Mouse (Mus musculus) adrenal gland, postnatal 10 days (tissue): Measurements from ENCODE around the gene Dnmt1. TPM values are rescaled to one million over a fixed set of nuclear protein-coding genes. Genes with fewer than 3 reads are reported as not detected.

Experiments used
- DNase-seq: peaks from one replicate; pipeline ENCODE4 v3.0.0; 2021; ENCODE audit warnings: mixed read lengths
- total RNA-seq, 2 experiments: library from RNA; stranded (reverse); gene quantifications; 2 replicates each; pipeline ENCODE4 v1.2.3; 2021

The Dnmt1 gene
- total RNA-seq, 2 experiments from 2014 or later: 44.9 to 54.7 TPM

- DNase-seq: peak; percentile 77
Measured at GRCm38 (mm10) chr9:20943396-20943795, 16.3 kb downstream of the Dnmt1 start.

GRCm38 (mm10) chr9:20923258-20923657, 36.4 kb downstream of the Dnmt1 start:
- no peak for DNase-seq

- peak; percentile 41 for DNase-seq
Measured at GRCm38 (mm10) chr9:20916160-20916559, 43.5 kb downstream of the Dnmt1 start.

GRCm38 (mm10) chr9:20909948-20910347, 49.7 kb downstream of the Dnmt1 start:
- no peak for DNase-seq

- DNase-seq: no peak
Measured at GRCm38 (mm10) chr9:20902174-20902491, 57.6 kb downstream of the Dnmt1 start.

- DNase-seq: peak; percentile 55
Measured at GRCm38 (mm10) chr9:20901466-20902173, 58.1 kb downstream of the Dnmt1 start.

GRCm38 (mm10) chr9:20898511-20899073, 61.1 kb downstream of the Dnmt1 start, which contains the start of gene Eif3g:
Eif3g (minus strand) TSS chr9:20898623.
- DNase-seq: peak; percentile 94

- no peak for DNase-seq
Measured at GRCm38 (mm10) chr9:20897736-20898510, 61.8 kb downstream of the Dnmt1 start.

- DNase-seq: no peak
Measured at GRCm38 (mm10) chr9:20895382-20895781, 64.3 kb downstream of the Dnmt1 start.

- DNase-seq: no peak
Measured at GRCm38 (mm10) chr9:20894629-20895028, 65.1 kb downstream of the Dnmt1 start.

GRCm38 (mm10) chr9:20893590-20894343, 65.9 kb downstream of the Dnmt1 start:
- no peak for DNase-seq

- no peak for DNase-seq
Measured at GRCm38 (mm10) chr9:20893069-20893468, 66.6 kb downstream of the Dnmt1 start.

GRCm38 (mm10) chr9:20892104-20892653, 67.5 kb downstream of the Dnmt1 start:
- no peak for DNase-seq

- no peak for DNase-seq
Measured at GRCm38 (mm10) chr9:20891339-20892103, 68.2 kb downstream of the Dnmt1 start.

- DNase-seq: no peak
Measured at GRCm38 (mm10) chr9:20890411-20890810, 69.3 kb downstream of the Dnmt1 start.

GRCm38 (mm10) chr9:20889185-20890141, 70.2 kb downstream of the Dnmt1 start:
- DNase-seq: no peak

GRCm38 (mm10) chr9:20888386-20888765, 71.3 kb downstream of the Dnmt1 start:
- no peak for DNase-seq

- peak; percentile 95 for DNase-seq
Measured at GRCm38 (mm10) chr9:20887704-20888385, 71.8 kb downstream of the Dnmt1 start, which contains the start of gene Ppan. Ppan (plus strand) TSS chr9:20888175.

- no peak for DNase-seq
Measured at GRCm38 (mm10) chr9:20887191-20887590, 72.5 kb downstream of the Dnmt1 start.

GRCm38 (mm10) chr9:20886563-20886962, 73.1 kb downstream of the Dnmt1 start:
- DNase-seq: no peak
